Mouse (Mus musculus) thymus, postnatal 4 days (tissue): ENCODE measurements at regions not wholly inside any gene's neighbourhood (a gene's known extent, or its start where the extent isn't known, plus 50 kb on each side); places are given as distances from the start of the nearest gene placed in this dataset.
A peak's percentile ranks its signal among the peaks of the same experiment; 100 is the strongest.

ENCODE experiments used
- DNase-seq: peaks from one replicate; pipeline ENCODE4 v3.0.0; 2021

DNA sequence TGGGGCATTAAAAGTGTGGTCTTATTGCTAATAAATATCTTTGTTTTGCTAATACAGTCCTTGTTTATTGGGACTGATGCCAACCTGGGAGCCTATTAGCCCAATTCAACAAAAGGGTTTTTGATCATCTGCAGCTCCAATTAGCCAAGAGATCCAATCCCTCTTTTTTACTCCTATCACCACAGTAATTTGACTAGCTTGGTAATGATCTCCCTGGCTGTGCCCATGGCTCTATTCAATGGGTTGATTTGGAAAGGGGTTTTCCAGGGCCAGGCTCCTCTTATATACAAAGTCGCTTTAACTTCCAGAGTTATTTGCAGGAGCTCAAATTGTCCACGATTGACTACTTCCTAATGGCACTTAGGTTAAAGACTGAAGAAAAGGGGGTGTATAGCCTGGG, 145.1 kb upstream of the Adra1b start:
- DNase-seq: no peak

DNA sequence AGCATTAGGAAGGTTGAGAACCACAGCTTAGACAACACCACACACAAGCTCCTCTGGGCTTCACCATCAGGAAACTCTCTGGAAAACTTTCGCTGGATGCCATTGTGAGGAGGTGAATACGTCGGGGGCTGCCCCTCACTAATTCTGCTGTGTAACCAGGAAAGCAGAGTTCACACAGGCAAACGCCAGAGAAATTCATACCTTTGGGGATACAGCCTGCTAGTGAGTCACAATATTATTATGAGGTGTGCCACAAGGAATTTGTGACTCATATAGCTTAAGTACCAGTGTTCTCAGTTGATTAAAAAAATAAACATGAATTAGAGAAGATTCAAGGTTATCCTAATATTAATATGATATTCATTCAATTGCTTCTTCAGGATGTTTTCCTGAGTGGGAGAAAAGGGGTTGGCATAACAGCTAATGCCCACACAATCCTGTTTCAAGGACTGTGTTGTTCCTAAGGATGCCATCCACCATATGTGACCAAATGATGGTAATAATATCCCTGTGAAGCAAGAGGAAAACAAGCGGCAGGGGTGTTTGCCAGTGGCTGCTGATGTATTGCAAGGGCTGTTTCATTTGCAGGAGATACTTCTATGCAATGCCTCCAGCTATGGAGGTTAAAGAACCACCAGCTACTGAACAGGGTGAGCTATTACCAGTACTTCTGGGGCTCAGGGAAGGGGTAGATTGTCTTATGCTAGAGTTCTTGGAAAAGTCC, 148.4 kb upstream of the Adra1b start:
- no peak for DNase-seq

DNA sequence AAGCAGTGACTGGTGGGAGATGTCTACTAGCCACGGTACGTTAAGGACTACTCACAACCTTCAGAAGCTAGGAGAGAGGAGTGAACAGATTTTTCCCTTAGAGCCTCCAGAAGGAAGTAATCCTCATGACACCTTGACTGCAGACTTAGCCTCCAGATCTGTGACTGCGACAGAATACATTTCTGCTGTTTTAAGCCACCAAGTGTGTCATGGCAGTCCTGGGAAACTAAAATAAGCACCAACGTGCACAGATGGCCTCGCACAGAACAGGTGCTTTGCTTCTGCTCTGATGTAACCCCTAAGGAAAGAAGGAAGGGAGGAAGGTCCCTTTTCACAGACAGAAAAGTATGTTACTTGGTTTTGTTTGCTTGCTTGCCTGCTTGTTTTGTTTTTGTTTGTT, 151.5 kb upstream of the Adra1b start:
- no peak for DNase-seq

DNA sequence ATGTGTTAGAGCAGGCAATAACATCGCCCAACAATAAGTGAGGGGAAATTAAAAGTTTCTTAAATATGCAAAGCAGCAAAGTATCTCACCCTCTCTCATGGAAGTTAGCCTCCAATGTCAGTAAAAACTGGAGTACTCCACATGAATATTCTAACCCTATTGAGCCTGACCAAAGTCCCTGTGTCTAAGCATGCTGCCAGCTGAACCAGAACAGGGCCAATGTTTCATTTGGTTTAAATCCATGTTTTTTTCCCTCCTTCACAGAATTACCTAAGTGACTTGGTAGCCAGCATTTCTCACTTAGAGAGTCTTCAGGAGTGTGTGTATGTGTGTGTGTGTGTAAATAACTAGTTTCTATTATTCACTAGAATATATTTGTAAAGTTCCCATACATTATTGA, 161.4 kb upstream of the Adra1b start:
- no peak for DNase-seq

DNA sequence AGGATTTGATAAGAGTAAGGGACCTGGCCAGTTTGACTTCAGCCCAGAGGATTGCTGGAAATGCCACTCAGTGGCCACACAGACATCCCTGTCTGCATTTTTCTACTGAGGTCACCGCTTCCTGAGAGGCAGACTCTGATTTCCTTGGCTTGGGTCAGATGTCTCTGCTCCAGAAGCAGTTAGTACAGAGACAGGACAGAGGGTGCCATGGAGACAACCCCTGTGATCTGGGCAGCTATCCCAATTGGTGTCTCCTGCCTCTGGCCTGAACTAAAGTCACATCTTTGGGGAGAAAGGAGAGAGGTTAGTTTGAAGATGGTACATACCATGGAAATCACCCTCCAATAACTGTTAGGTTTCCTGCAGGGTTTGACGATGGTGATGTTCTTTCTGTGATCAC, 165.2 kb upstream of the Adra1b start:
- no peak for DNase-seq

DNA sequence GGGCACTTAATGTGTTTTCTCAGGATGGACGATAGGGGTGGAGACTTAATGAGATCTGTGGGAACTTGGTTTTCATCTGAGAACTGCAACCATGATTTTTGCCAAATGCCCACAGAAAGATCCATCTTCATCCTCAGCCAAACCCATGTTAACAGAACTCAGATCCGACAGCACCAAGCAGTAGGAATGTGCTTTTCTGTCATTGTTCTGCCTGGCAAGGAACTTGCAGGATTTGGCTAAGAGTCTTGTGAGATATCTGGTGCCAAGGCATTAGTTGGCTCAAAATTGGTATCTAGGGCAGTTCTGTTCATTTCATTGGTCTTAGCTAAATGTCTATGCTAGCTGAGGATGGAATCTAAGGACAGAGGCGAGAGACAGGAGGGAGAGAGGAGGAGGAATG, 182.7 kb upstream of the Adra1b start:
- DNase-seq: no peak

DNA sequence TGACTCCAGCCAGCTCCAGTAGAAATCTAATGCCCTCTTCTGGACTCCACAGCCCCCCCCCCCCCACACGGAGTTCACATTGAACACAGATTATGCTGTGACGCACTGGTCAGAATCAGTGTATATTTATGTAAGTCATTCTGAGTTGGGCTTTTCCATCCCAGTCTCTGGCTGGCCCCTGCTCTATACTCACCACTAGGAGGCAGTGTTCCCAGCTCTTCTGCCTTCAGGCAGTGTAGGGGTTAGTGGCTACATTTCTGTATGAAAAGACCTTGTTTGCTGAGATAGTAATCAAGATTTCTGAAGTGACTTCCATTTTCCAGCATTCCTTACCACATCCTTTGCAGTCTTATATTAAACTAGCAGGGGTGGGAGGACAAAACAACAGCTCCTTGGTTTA, 185.9 kb upstream of the Adra1b start:
- DNase-seq: peak; percentile 49

DNA sequence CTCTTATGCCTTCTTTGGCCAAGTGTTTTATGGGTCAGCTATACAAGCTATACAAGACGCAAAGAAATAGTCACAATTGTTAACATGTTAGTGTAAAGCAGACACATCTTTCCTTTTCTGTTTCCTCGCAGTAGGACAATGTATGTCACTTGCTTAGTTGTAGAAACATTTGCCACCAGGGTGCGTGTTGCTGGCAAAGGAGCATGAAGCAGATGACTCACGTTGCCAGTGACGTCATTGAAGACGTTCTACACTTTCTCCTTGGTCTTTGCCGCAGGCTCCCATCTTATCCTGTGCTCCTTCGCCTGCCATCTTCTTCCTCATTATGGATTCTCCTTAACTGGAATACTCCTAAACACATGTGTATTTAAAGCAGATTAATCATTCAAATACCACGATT, 188.5 kb upstream of the Adra1b start:
- no peak for DNase-seq

DNA sequence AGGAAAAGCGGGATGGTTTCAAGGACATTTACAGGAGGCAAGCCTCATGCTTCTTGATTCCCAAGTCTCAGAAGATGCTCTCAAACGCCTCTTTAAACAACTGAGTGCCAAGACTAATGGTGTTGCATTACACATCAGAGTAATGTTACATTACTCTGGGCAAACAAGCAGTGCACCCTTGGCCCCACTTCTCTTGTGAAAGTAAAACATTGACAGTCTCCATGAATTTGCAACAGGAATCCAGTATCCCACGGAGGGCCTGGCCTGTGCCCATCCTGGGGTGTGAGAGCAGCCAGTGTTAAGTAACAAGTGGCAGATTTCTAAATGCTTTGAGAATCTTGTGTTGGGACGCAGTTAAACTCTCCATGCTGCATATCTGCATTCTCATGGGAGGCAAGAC, 194.3 kb upstream of the Adra1b start:
- no peak for DNase-seq

DNA sequence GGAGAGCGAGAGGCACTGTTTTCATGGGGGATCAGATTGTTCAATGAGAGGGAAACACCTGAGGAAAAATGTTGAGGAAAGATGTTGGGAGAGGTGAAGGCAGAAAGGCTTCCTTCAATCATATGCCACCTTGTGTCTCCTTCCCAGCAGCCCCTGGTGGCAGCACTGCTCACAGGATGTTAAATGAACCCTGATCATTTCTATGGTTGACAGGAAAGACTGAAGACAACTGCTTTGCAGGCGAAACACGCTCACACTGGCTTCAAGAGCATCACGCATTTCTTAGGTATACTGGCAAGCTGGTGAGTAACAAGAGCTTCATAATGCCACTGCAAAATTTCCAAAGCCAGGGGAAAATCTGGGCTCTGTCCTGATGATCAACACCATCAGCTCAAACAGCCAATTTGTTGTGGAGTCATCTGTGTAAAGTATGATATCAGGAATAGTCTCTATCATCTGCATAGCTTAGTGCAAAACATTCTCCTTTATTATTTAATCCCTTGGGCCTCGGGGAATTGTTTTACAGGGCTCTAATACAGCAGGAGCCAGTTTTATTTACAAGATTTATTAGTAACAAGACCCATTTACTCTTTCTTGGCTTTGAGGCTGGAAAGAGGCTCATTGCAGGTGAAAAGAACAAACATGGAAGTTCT, 202.3 kb upstream of the Adra1b start:
- peak; percentile 8 for DNase-seq

DNA sequence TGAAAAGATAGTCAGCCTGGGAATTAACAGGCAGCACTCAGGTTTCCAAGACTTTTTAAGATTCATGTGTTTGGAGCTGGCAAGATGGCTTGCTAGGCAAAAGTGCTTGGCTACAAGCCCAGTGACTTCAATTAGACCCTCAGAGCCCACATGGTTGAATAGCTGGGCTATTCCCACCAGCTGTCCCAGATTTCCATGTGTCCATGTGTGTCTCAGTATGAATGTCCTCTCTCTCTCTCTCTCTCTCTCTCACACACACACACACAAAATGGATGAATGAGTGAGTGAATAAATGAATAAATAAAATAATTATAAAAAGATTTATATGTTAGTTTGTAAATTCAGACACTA, 202.8 kb upstream of the Adra1b start:
- no peak for DNase-seq

DNA sequence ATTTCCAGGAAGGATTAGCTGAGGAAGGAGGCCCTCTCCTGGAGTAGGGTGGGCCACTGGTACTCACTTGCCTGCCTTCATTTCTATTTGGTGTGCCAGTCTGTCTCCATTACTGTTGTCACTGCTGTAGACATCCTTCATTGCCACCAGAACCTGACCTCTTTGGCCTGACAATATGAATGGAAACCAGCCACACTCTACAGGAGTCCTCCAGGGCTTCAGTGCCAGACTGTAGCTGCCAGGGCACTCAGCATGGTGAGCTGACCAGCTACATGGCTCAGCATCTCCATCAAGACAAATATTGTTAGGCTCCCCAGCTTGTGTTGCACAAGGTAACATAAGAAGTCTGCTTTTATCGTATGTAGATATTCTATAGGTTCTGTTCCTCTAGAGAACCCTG, 205.2 kb upstream of the Adra1b start:
- DNase-seq: no peak

DNA sequence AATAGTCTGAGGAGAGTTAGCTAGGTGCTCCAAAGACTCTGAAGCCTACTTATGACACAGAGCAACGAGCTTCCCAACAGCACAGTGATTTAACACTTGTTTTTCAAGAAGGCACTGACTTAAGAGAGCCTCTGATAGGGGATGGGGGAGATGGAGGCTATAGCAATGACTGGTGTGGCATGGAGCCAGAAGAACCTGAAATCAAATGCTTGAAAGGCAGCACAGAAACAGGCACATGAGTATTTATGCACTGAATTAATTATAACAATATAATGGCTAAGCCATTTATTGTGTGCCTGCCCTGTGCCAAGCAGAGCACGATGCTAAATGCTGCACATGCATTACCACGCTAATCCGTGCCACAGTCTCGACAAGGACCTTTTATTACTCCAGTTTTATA, 210.5 kb upstream of the Adra1b start:
- DNase-seq: no peak

DNA sequence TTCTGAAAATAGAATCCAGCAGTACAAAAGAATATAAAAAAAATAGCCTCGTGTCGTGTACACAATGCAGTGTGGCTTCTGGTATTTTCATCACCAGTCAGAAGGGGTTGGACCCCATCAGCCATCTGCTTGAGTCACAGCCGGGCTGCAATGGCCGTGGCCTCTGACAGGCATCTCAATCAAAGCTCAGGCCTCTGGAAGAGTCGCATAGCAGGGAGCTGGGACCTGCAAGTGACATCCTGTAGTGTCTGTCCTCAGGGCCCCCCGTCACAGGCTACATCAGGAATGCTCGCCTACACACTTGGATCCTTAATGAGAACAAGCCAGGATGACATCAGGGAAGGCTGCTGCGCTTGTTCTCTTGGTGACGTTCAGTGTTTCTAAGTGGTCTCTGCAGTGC, 226.1 kb upstream of the Adra1b start:
- no peak for DNase-seq

DNA sequence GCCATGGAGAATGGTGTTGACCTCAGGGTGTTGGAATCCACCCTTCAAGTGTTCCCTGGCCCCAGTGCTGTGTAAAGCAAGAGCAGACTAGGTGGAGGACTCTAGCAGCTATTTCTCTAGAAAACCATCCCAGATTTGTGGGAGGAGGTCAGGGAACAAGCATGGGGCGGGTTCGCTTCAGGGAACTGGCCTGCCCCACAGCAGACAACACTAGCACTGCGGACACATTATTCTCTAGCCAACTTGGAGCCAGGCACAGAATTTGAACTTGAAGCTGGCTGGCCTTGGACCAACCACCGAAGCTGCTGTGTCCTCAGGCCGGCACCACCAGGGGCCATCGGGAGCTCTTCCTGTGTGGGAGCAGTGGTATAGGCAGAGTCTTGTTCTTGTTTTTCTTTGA, 227.5 kb upstream of the Adra1b start:
- DNase-seq: no peak

DNA sequence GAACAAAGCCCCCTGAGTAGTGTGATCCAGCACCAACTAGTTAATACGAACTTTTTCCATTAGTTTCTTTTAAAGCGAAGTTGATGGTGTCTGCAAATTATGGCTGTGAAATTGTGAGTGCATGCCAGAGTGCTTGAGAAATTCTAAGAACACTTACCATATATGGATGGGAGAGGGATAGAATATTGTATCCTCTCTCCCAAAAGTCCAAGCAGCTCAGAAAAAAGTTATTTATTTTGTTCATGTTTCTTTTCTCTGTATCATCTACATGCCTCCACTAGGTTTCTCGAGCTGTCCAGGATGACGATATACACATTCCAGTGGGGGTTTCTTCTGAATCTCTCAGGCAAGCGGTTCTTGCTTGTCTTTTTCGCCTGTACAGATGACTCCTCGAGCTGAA, 232.2 kb upstream of the Adra1b start:
- no peak for DNase-seq

DNA sequence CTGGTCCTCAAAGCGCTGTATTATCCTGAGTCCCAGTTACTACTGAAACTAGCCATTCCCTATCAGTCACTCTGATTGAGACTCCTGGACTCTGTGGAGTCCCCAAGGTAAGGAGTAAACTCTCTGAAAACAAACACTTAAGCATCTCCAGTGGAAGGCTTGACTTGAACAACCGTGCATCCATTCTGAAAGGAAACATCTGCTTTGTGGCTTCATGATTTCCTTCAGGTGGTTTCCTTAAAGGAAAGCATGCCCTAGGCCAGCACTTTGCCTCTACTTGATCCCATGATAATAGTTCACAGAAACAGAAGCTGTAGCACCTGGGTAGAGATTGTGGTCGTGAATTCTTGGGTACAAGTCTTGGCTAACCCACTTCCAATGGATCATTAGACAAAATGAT, 235.0 kb upstream of the Adra1b start:
- no peak for DNase-seq

DNA sequence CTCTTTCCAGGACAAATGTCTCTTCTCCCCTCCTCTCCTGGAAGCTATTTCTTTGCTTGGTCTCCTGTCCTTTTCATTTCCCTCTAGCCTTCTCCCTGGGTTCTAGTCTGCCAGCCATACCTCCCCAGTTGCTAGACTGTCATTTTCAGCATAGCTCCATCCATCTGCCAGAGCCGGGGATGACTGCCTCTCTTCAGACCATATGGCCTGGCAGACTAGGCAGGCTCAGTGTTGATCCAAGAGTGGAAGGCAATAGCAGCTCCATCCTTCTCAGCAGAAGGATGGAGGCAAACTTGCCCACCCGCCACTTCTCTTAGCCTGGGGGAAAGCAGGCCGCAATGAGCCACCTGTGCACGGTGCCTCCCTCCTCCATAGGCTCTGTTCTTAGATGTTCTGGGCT, 242.0 kb upstream of the Adra1b start:
- no peak for DNase-seq

DNA sequence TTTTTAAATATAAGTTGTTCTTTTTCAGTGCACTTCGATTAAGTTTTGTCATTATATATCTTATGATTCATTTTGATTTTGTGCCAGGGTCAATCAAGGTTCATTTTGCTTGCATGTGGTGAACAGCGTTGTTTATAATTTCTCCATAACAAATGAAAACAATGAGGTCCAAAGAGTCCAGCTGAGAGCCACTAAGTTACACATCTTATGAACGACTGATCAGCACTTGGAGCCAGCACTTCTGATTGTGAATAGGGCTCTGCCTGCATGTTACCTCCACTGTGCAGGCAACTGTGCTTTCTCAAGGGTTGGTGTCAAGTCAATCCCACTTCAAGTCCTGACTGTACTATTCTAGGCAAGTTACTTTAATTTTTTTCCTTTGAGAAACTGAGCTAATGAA, 243.5 kb upstream of the Adra1b start:
- DNase-seq: no peak

DNA sequence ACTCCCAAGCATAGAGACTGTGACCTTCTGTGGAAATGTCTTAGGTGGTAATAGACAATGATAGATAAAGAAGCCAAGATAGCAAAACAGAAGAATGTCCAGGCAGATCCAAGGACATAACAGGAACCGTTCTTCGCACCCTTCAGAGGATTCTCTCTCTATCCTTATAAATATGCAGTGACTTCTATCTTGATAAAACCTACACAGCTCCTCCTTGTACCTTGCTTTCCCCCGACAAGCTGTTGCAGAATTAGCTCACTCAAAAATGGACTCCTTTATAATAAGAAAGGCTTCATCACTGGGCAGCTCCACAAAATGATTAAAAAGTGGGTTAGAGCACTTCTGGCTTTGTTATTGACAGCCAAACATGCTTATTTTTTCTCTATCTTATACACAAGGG, 245.4 kb upstream of the Adra1b start:
- DNase-seq: no peak

DNA sequence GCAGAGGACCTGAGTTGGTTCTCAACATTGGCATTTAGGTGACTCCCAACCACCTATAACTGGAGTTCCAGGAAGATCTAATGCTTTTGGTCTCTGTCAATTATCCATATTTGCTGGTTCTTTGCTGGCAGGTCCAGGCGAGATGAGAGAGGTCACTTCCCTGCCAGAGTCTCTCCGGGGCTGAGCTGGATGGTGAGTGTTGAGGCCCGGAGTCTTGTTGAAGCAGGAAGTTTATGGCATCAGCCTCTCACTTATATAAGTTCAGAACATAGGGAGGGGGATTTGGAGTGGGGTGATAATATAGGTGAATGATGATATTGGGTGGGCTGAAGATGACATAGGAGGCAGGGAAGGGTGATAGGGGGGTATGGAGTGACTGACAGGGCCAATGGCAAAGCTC, 246.3 kb upstream of the Il12b start:
- DNase-seq: no peak

DNA sequence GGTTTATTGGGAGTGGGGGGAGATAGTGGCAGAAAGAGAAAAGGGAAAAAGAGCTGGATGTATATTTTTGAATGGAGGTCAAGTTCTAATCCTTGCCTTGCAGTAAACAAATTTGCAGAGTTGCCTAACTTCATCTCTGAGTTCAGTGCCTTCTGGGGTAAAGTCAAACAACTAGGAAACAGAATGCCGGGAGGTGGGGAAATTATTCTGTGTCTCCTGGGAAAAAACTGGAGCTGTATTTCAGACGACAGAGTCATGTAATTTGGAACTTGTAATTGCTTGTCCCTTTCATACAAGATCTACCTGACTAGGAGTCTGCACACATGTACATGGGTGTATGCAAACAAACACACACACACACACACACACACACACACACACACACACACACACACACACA, 244.3 kb upstream of the Il12b start:
- no peak for DNase-seq

DNA sequence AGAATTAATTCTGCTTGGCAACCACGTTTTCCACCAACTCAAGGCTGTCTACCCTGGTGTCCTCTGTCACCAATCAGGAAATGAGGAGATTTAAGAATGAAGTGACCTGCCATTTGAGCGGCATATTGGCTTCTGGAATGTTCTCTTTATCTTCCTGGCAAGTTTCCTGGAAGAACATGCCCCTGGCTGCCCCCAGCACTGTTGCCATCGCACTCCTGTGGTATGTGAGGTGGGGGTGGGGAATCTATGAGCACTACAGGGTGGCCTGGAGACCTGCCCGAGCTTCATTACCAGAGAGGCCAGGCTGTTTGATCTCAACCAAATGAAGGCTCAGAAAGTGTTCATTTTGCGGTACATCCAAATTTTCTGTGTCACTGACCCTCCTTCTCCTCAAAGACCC, 243.8 kb upstream of the Il12b start:
- DNase-seq: no peak

DNA sequence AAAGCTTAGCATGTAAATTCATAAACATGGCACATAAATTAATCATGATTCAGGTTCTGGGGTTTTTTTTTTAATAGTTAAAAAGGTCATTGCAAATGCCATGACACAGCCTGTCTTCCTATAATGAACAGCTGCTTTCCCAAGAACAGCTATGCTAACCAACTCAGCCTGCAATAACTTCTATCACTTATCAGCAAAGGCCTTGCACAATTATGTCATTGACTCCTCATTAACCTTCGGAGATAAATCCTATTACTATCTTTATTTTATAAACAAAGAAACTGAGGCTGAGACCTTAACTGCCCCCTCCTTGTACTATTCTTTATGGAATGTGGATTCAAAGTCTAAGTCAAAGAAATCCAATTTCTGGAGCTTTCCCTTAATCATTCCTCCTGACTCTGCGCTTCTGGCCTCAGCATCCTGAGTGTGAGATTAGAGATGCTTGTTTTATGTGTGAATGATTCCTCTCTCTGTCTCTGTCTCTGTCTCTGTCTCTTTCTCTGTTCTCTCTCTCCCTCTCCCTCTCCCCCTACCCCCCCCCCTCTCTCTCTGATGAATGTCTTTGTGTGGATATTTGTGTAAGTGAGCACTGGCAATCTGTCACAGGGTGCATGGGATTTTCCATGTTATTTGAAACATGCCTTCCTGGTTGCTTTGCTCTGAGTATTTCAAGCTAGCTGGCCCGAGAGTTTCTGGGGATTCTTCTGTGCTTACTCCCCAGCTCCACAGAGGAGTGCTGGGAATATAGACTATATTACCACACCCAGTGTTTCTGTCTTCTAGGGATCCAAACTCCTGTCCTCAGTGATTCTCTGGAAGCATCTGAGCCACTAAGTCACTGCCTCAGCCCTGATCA, 243.1 kb upstream of the Il12b start:
- DNase-seq: no peak
